Mouse (Mus musculus) stomach, embryonic 14.5 days (tissue): ENCODE data around the gene Psmd1. TPM values are rescaled to one million over a fixed set of nuclear protein-coding genes. Genes with fewer than 3 reads are reported as not detected.

Source experiments
- ATAC-seq: fragments of 200-750 bp; cut with Nextera tagmentation; 2 replicates; pipeline ENCODE4 v1.8.0; 2017; ENCODE audit warnings: low read depth, moderate TSS enrichment; ENCODE audit not compliant: insufficient number of reproducible peaks, insufficient read depth, low FRiP score
- H3K27ac ChIP-seq: fragments of 300-500 bp; sonication (generic); 2 replicates; pipeline ENCODE4 v1.5.1; 2014; ENCODE audit warnings: mild to moderate bottlenecking, low read length, moderate library complexity, mixed read lengths
- H3K27me3 ChIP-seq: fragments of 300-500 bp; sonication (generic); 2 replicates; pipeline ENCODE4 v1.6.1; 2014; ENCODE audit warnings: low read length, control low read depth, mixed read lengths; ENCODE audit not compliant: control insufficient read depth, insufficient read depth
- H3K36me3 ChIP-seq: fragments of 300-500 bp; sonication (generic); 2 replicates; pipeline ENCODE4 v1.6.1; 2014; ENCODE audit warnings: mild to moderate bottlenecking, control low read depth, low read length, moderate library complexity, mixed read lengths; ENCODE audit not compliant: control insufficient read depth, insufficient read depth
- H3K4me1 ChIP-seq: fragments of 300-500 bp; sonication (generic); 2 replicates; pipeline ENCODE4 v1.6.1; 2014; ENCODE audit warnings: low read length, control low read depth, mixed read lengths; ENCODE audit not compliant: control insufficient read depth, insufficient read depth
- H3K4me2 ChIP-seq: fragments of 300-500 bp; sonication (generic); replicated peaks from 2 replicates; pipeline ENCODE4 v1.6.1; 2014; ENCODE audit warnings: low read depth, low read length, control low read depth
- H3K4me3 ChIP-seq: fragments of 300-500 bp; sonication (generic); 2 replicates; pipeline ENCODE4 v1.5.1; 2014; ENCODE audit warnings: low read depth, low read length, control low read depth
- H3K9ac ChIP-seq: fragments of 300-500 bp; sonication (generic); replicated peaks from 2 replicates; pipeline ENCODE4 v1.6.1; 2014; ENCODE audit warnings: low read depth, mild to moderate bottlenecking, control low read depth, low read length, moderate library complexity, mixed read lengths
- H3K9me3 ChIP-seq: fragments of 300-500 bp; sonication (generic); 2 replicates; pipeline ENCODE4 v1.6.1; 2016; ENCODE audit warnings: low read depth, low read length, control low read depth; ENCODE audit not compliant: control insufficient read depth
- WGBS: fragments of 180-500 bp; shearing (Covaris S2); extraction: QIAGEN DNeasy Blood & Tissue Kit; methylation state at CpG from one replicate; pipeline ENCODE4 v1.1.7; 2014; 5-methylcytosine and 5-hydroxymethylcytosine counted together
- polyA plus RNA-seq: library from polyadenylated mRNA; unstranded; fragments of >200 nt; fragmentation: Nextera tagmentation; extraction: Ambion mirVana; gene quantifications from 2 replicates; pipeline ENCODE4 v1.2.1, GENCODE M21; 2014

The Psmd1 gene
- polyA plus RNA-seq, 1 experiment from 2014 or later, result 154 TPM

GRCm38 (mm10) chr1:86144001-86144944, 80.1 kb downstream of the Psmd1 start:
- ATAC-seq, result no peak
- no peak overlapping the region for H3K4me2 ChIP-seq
- no peaks in the 10 kb centered on the region for H3K9me3 ChIP-seq
- H3K27ac ChIP-seq, result no peak overlapping the region
- H3K27me3 ChIP-seq, result no peaks in the 10 kb centered on the region
- H3K9ac ChIP-seq, result no peak overlapping the region
- H3K36me3 ChIP-seq, result peaks cover 13% of the 10 kb centered on the region
- WGBS, result 76% methylated on average over 21 of the region's 21 CpGs
- no peaks in the 10 kb centered on the region for H3K4me1 ChIP-seq
- no peak overlapping the region for H3K4me3 ChIP-seq

GRCm38 (mm10) chr1:86146293-86146692, 82.1 kb downstream of the Psmd1 start:
- Histone ChIP-seq H3K36me3 (no peaks in the 10 kb centered on the region; the same call in 1 of the 2 replicates), H3K4me1 (no peaks in the 10 kb centered on the region), H3K4me3 (no peak overlapping the region), H3K27me3 (no peaks in the 10 kb centered on the region), H3K9ac (no peak overlapping the region), H3K9me3 (no peaks in the 10 kb centered on the region), H3K4me2 (no peak overlapping the region), H3K27ac (no peak overlapping the region)
- ATAC-seq, result no peak
- 74% methylated on average over 5 of the region's 5 CpGs for WGBS

- 70% methylated on average over 5 of the region's 5 CpGs for WGBS
These were observed 83.4 kb downstream of the Psmd1 start for GRCm38 (mm10) chr1:86147557-86147956.

GRCm38 (mm10) chr1:86148161-86148560, 84.0 kb downstream of the Psmd1 start:
- WGBS, result 75% methylated on average over 9 of the region's 9 CpGs
- no peak overlapping the region for H3K27ac ChIP-seq
- no peak for ATAC-seq

More at GRCm38 (mm10) chr1:86147557-86147956, 83.4 kb downstream of the Psmd1 start:
- no peak for ATAC-seq
- H3K27ac ChIP-seq, result no peak overlapping the region
- H3K4me3 ChIP-seq, result no peak overlapping the region
- H3K36me3 ChIP-seq, result no peaks in the 10 kb centered on the region
- H3K9ac ChIP-seq, result no peak overlapping the region
- no peak overlapping the region for H3K4me2 ChIP-seq
- no peaks in the 10 kb centered on the region for H3K27me3 ChIP-seq
- no peaks in the 10 kb centered on the region for H3K4me1 ChIP-seq
- no peaks in the 10 kb centered on the region for H3K9me3 ChIP-seq

GRCm38 (mm10) chr1:86150929-86151328, 86.7 kb downstream of the Psmd1 start:
- Histone ChIP-seq H3K4me3 (no peak overlapping the region), H3K9ac (no peak overlapping the region), H3K9me3 (no peaks in the 10 kb centered on the region), H3K27me3 (no peaks in the 10 kb centered on the region), H3K4me1 (no peaks in the 10 kb centered on the region; the same call in 1 of the 2 replicates), H3K27ac (no peak overlapping the region), H3K36me3 (no peaks in the 10 kb centered on the region), H3K4me2 (no peak overlapping the region)
- ATAC-seq, result no peak
- 80% methylated on average over 6 of the region's 6 CpGs for WGBS

More at GRCm38 (mm10) chr1:86148161-86148560, 84.0 kb downstream of the Psmd1 start:
- H3K36me3 ChIP-seq, result no peaks in the 10 kb centered on the region
- no peak overlapping the region for H3K9ac ChIP-seq
- H3K4me1 ChIP-seq, result no peaks in the 10 kb centered on the region
- no peaks in the 10 kb centered on the region for H3K27me3 ChIP-seq
- H3K9me3 ChIP-seq, result no peaks in the 10 kb centered on the region
- H3K4me2 ChIP-seq, result no peak overlapping the region
- no peak overlapping the region for H3K4me3 ChIP-seq

GRCm38 (mm10) chr1:86151376-86151775, 87.2 kb downstream of the Psmd1 start:
- H3K4me1 ChIP-seq, result no peaks in the 10 kb centered on the region; the same call in 1 of the 2 replicates
- ATAC-seq, result no peak

GRCm38 (mm10) chr1:86152618-86153017, 88.4 kb downstream of the Psmd1 start:
- Histone ChIP-seq H3K27ac (no peak overlapping the region), H3K27me3 (no peaks in the 10 kb centered on the region), H3K36me3 (no peaks in the 10 kb centered on the region), H3K4me2 (no peak overlapping the region), H3K9ac (no peak overlapping the region), H3K4me1 (no peaks in the 10 kb centered on the region; the same call in 1 of the 2 replicates), H3K9me3 (no peaks in the 10 kb centered on the region), H3K4me3 (no peak overlapping the region)
- ATAC-seq, result no peak
- WGBS, result 93% methylated on average over 1 of the region's 1 CpGs

More at GRCm38 (mm10) chr1:86151376-86151775, 87.2 kb downstream of the Psmd1 start:
- Histone ChIP-seq H3K36me3 (no peaks in the 10 kb centered on the region), H3K9me3 (no peaks in the 10 kb centered on the region), H3K27ac (no peak overlapping the region), H3K27me3 (no peaks in the 10 kb centered on the region), H3K4me2 (no peak overlapping the region), H3K9ac (no peak overlapping the region), H3K4me3 (no peak overlapping the region)
- WGBS, result 82% methylated on average over 7 of the region's 7 CpGs

- Histone ChIP-seq H3K27ac (peak within 1 kb of the TSS; percentile 90), H3K4me1 (no peaks in the 10 kb centered on the region; the same call in 1 of the 2 replicates), H3K9ac (peak within 1 kb of the TSS; percentile 57), H3K27me3 (no peaks in the 10 kb centered on the region), H3K36me3 (no peaks in the 10 kb centered on the region; the same call in 1 of the 2 replicates), H3K4me2 (peak within 1 kb of the TSS; percentile 70), H3K9me3 (no peaks in the 10 kb centered on the region), H3K4me3 (peak within 1 kb of the TSS; percentile 76)
- WGBS, result 3% methylated on average over 40 of the region's 40 CpGs
- ATAC-seq, result peak; percentile 100
These were observed 90.1 kb downstream of the Psmd1 start, which contains the start of gene Armc9 for GRCm38 (mm10) chr1:86154133-86154823. Armc9 (plus strand) TSS chr1:86154780.
